Mouse (Mus musculus) myocyte (in vitro differentiated cells): Measurements from ENCODE around the gene Gm3543. TPM values are rescaled to one million over a fixed set of nuclear protein-coding genes. Genes with fewer than 3 reads are reported as not detected.
"Not testable (repeated sequence)": the region's sequence is repeated elsewhere in the genome, so short reads cannot be mapped to it uniquely, and the experiment has no call there.

Experiments
- H3K27me3 ChIP-seq: one replicate; pipeline ENCODE4 v1.6.1; 2011; ENCODE audit not compliant: control insufficient read depth, insufficient read depth, insufficient read length
- H3K36me3 ChIP-seq: one replicate; pipeline ENCODE4 v1.6.1; 2011; ENCODE audit not compliant: control insufficient read depth, insufficient read depth
- H3K4me2 ChIP-seq: one replicate; pipeline ENCODE4 v1.6.1; 2011; ENCODE audit warnings: low read depth, control low read depth
- H3K4me3 ChIP-seq: one replicate; pipeline ENCODE4 v1.5.1; 2011; ENCODE audit warnings: mild to moderate bottlenecking, control low read depth, moderate library complexity
- H3K79me2 ChIP-seq: one replicate; pipeline ENCODE4 v1.6.1; 2011; ENCODE audit not compliant: control insufficient read depth, insufficient read depth
- H3ac ChIP-seq: one replicate; pipeline ENCODE4 v1.6.1; 2011; ENCODE audit not compliant: control insufficient read depth, insufficient read length
- polyA plus RNA-seq: library from polyadenylated mRNA; unstranded; fragments of >200 nt; fragmentation: generic; extraction: Trizol; gene quantifications from one replicate; pipeline ENCODE4 v1.2.1, GENCODE M21; 2012; ENCODE audit warnings: missing spikeins

The Gm3543 gene
- not detected for polyA plus RNA-seq

DNA sequence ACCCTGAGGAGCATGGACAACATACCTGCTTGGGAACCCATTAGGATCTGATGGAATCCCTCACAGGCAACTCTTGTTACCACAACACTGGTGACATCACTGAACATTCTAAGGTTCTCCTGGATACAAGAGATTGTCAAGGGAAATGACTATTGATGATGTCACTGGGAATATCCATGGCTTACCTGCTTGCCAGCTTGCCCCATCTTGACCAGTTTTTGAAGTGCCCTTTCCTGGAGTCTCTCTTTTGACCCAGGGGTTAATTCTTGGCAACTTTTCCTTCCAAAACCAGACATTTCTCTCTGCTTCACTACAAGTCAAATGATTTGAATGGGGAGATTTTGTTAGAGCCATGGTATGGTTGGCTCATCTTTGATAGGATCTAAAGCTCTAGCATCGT, at the start of gene Gm3543:
Gene Gm3543 (minus strand): TSS at position 101 of the 400 bp plus-strand sequence.
- not testable (repeated sequence) for H3K4me2 ChIP-seq, H3K79me2 ChIP-seq, H3K27me3 ChIP-seq, H3ac ChIP-seq, H3K4me3 ChIP-seq, H3K36me3 ChIP-seq

DNA sequence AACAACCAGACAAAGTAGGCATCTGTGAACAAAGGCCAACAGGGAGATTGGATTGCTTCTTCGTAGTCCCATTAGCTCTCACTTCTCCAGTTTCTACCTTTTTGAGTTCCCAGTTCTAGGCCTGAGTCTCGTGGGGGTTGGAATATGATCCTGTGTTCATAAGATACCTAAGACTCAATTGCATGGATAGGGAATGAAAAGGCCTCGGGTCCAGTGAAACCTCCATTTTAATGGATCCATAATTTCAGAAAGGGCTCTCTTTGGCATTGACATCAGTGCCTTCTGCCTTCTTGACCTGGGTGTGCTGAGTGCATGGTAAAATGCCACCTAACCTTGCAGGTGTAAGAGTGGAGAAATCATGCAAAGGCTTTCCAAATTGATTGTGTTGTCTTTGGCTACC, 14.5 kb downstream of the Gm3543 start:
- not testable (repeated sequence) for H3ac ChIP-seq, H3K79me2 ChIP-seq, H3K4me3 ChIP-seq, H3K36me3 ChIP-seq, H3K4me2 ChIP-seq, H3K27me3 ChIP-seq

DNA sequence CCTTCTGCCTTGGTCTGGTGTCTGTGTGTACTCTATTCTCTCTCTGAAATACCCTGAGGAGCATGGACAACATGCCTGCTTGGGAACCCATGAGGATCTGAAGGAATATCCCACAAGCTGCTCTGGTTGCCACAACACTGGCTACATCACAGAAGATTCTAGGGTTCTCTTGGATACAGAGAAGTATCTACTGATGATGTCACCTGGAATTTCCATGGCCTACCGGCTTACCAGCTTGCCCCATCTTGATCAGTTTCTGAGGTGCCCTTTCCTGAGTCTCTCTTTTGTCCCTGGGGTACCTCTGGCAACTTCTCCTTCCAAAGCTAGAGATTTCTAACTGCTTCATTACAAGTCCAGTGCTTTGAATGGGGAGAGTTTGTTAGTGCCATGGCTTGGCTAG, 15.3 kb downstream of the Gm3543 start, which contains the start of gene Gm6401:
Gene Gm6401 (minus strand): TSS at position 101 of the 400 bp plus-strand sequence.
- H3K79me2 ChIP-seq, H3K4me2 ChIP-seq, H3K27me3 ChIP-seq, H3K4me3 ChIP-seq, H3ac ChIP-seq, H3K36me3 ChIP-seq: not testable (repeated sequence)

DNA sequence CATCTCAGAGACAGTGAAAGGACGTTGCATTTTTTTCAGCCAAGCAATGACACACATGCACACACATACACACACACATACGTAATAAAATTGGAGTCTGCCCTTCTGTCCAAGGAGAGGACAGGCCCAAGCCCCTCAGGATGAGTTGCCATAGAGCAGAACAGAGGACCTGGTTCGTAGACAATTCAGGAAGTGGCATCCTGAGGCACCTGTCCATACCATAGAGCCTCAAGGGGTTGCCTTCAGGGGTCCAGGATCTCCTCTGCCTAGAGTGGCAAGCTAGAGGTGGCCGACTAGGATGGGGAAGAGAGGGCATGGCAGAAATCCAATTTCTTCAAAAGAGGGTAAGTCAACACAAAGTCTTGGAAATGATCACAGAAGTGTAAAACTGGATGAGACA, 19.0 kb downstream of the Gm3543 start:
- H3K4me2 ChIP-seq, H3K79me2 ChIP-seq, H3K27me3 ChIP-seq: not testable (repeated sequence)

DNA sequence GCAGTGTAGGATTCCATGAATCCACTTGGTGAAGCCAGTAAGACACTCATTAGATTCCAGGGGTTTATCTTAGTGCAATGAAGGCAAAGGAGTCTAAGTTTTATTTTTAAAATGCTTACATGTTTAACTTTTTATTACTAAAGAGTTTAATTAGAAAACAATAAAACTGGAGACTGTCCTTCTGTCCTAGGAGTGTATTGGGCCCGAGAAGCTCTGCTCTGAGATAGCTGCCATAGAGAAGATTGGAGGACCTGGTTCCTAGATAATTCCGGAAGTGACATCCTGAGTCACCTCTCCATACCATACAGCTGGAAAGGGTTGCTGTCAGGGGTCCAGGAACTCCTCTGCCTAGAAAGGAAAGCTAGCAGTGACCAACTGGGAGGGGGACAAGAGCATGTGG, 39.4 kb downstream of the Gm3543 start, which contains the start of gene 1700024B05Rik:
Gene 1700024B05Rik (plus strand): TSS at position 301 of the 400 bp plus-strand sequence.
- H3K4me3 ChIP-seq, H3ac ChIP-seq, H3K36me3 ChIP-seq, H3K27me3 ChIP-seq, H3K79me2 ChIP-seq, H3K4me2 ChIP-seq: not testable (repeated sequence)

More for the DNA sequence above, 19.0 kb downstream of the Gm3543 start:
- H3K36me3 ChIP-seq, H3K4me3 ChIP-seq, H3ac ChIP-seq: not testable (repeated sequence)

Other genes starting within 250 kb of the Gm3543 start
- gene Gm7929, start 232.7 kb downstream of the Gm3543 start, polyA plus RNA-seq, result not detected
- gene Gm47189, start 210.9 kb downstream of the Gm3543 start, polyA plus RNA-seq, result not detected
- gene Gm7980, start 76.0 kb downstream of the Gm3543 start, polyA plus RNA-seq, result not detected
- gene 1700049E17Rik1, start 58.4 kb downstream of the Gm3543 start, polyA plus RNA-seq, result not detected
- not detected for gene 1700024B05Rik, start 39.3 kb downstream of the Gm3543 start, polyA plus RNA-seq
- not detected for gene Gm6401, start 15.4 kb downstream of the Gm3543 start, polyA plus RNA-seq
- gene Gm7951, start 134.0 kb upstream of the Gm3543 start, polyA plus RNA-seq, result not detected
- not detected for gene Gm17027, start 179.3 kb upstream of the Gm3543 start, polyA plus RNA-seq
- gene Gm3573, start 207.5 kb upstream of the Gm3543 start, polyA plus RNA-seq, result not detected